Mouse (Mus musculus): Measurements from ENCODE around the gene Mta3. TPM values are rescaled to one million over a fixed set of nuclear protein-coding genes. Genes with fewer than 3 reads are reported as not detected.

Gene Mta3
- total RNA-seq, 1 experiment, result 52.8 TPM

DNA sequence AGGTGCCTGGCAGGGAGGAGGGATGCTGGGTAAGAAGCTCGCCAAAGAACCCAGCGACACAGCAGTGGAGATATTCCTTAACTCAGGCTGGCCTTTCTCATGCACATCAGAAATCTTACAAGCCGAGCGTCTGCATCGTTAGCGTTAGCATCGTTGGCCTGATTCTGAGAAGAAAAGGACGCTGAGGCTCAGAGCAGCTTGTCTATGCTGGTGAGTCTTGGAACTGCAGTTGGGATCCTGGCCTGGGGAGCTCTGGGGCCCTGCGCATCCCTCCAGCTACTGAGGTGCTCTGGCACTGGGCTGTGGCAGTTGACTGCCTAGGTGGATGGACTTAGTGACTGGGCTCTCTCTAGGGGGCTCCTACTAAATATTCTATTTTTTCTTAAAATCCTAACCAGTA lies 133.2 kb downstream of the Mta3 start:
- in situ Hi-C loops (cut with MboI; ENCODE audit: low sequenced_read_pairs in 2 of 2, unreplicated experiment in 2 of 2), result loop anchor here in 1 of 2 experiments (25.0 kb wide), 1 partner anchor 552 kb away; no protein-coding TSS in a partner anchor
- no peak overlapping the region for H3K27ac ChIP-seq (ENCODE audit: insufficient read depth, low read depth, low read length, poor library complexity, severe bottlenecking)
- H3K36me3 ChIP-seq (ENCODE audit: control insufficient read depth, insufficient read depth, low read length, poor library complexity, severe bottlenecking), result no peaks in the 10 kb centered on the region
- no peaks in the 10 kb centered on the region for H3K9me3 ChIP-seq (ENCODE audit: control insufficient read depth, insufficient read depth, low read depth, low read length)
- H3K4me3 ChIP-seq (ENCODE audit: insufficient read depth in 1 of 2, low read depth in 1 of 2, low read length in 2 of 2, poor library complexity in 1 of 2, severe bottlenecking in 1 of 2), result no peak overlapping the region
- TF ChIP-seq ZNF384 (IDR thresholded peaks at IDR 0.05; ENCODE audit: low read depth, low read length), result no peak
- TF ChIP-seq HCFC1 (IDR thresholded peaks at IDR 0.05; ENCODE audit: borderline replicate concordance, insufficient read depth, low read length), result no peak
- no peak for TF ChIP-seq MAFK (IDR thresholded peaks at IDR 0.05; ENCODE audit: insufficient read depth, low read depth, low read length)
- TF ChIP-seq CHD2 (IDR thresholded peaks at IDR 0.05; ENCODE audit: low read depth, low read length), result no peak
- no peak overlapping the region for H3K9ac ChIP-seq (ENCODE audit: insufficient read depth, low read depth, low read length, poor library complexity, severe bottlenecking)
- DNase-seq (ENCODE audit: low read depth, low spot score), result no peak
- H3K4me1 ChIP-seq (ENCODE audit: control insufficient read depth in 2 of 2, insufficient read depth in 2 of 2, low read length in 2 of 2, poor library complexity in 1 of 2), result no peaks in the 10 kb centered on the region

GRCm38 (mm10) chr17:83841011-83841410 lies 135.0 kb downstream of the Mta3 start:
- H3K4me1 ChIP-seq (ENCODE audit: control insufficient read depth in 2 of 2, insufficient read depth in 2 of 2, low read length in 2 of 2, poor library complexity in 1 of 2), result peaks cover 0 to 3% of the 10 kb centered on the region in 2 experiments; a peak in 1 of 4 replicates
- no peaks in the 10 kb centered on the region for H3K9me3 ChIP-seq (ENCODE audit: control insufficient read depth, insufficient read depth, low read depth, low read length)
- no peak overlapping the region for H3K9ac ChIP-seq (ENCODE audit: insufficient read depth, low read depth, low read length, poor library complexity, severe bottlenecking)
- in situ Hi-C loops (cut with MboI; ENCODE audit: low sequenced_read_pairs in 2 of 2, unreplicated experiment in 2 of 2), result loop anchor here in 1 of 2 experiments (25.0 kb wide), 1 partner anchor 554 kb away; no protein-coding TSS in a partner anchor
- TF ChIP-seq CHD2 (IDR thresholded peaks at IDR 0.05; ENCODE audit: low read depth, low read length), result no peak
- TF ChIP-seq HCFC1 (IDR thresholded peaks at IDR 0.05; ENCODE audit: borderline replicate concordance, insufficient read depth, low read length), result no peak
- TF ChIP-seq MAFK (IDR thresholded peaks at IDR 0.05; ENCODE audit: insufficient read depth, low read depth, low read length), result no peak
- TF ChIP-seq ZNF384 (IDR thresholded peaks at IDR 0.05; ENCODE audit: low read depth, low read length), result no peak
- TF ChIP-seq ZC3H11A (IDR thresholded peaks at IDR 0.05; ENCODE audit: borderline replicate concordance, low read depth, low read length), result no peak
- no peaks in the 10 kb centered on the region for H3K36me3 ChIP-seq (ENCODE audit: control insufficient read depth, insufficient read depth, low read length, poor library complexity, severe bottlenecking)
- DNase-seq (ENCODE audit: low read depth, low spot score), result no peak
- no peak overlapping the region for H3K27ac ChIP-seq (ENCODE audit: insufficient read depth, low read depth, low read length, poor library complexity, severe bottlenecking)
- H3K4me3 ChIP-seq (ENCODE audit: insufficient read depth in 1 of 2, low read depth in 1 of 2, low read length in 2 of 2, poor library complexity in 1 of 2, severe bottlenecking in 1 of 2), result no peak overlapping the region

- Histone ChIP-seq H3K4me1 (ENCODE audit: control insufficient read depth in 2 of 2, insufficient read depth in 2 of 2, low read length in 2 of 2, poor library complexity in 1 of 2) (peaks cover 2 to 13% of the 10 kb centered on the region in 2 experiments; a peak in 3 of 4 replicates), H3K9ac (ENCODE audit: insufficient read depth, low read depth, low read length, poor library complexity, severe bottlenecking) (no peak overlapping the region), H3K9me3 (ENCODE audit: control insufficient read depth, insufficient read depth, low read depth, low read length) (no peaks in the 10 kb centered on the region), H3K27ac (ENCODE audit: insufficient read depth, low read depth, low read length, poor library complexity, severe bottlenecking) (no peak overlapping the region), H3K36me3 (ENCODE audit: control insufficient read depth, insufficient read depth, low read length, poor library complexity, severe bottlenecking) (no peaks in the 10 kb centered on the region), H3K4me3 (ENCODE audit: insufficient read depth in 1 of 2, low read depth in 1 of 2, low read length in 2 of 2, poor library complexity in 1 of 2, severe bottlenecking in 1 of 2) (no peak overlapping the region)
- in situ Hi-C loops (cut with MboI; ENCODE audit: low sequenced_read_pairs in 2 of 2, unreplicated experiment in 2 of 2), result loop anchor here in 1 of 2 experiments (25.0 kb wide), 1 partner anchor 556 kb away; no protein-coding TSS in a partner anchor
- DNase-seq (ENCODE audit: low read depth, low spot score), result no peak
- no peak for TF ChIP-seq ZC3H11A (IDR thresholded peaks at IDR 0.05; ENCODE audit: borderline replicate concordance, low read depth, low read length)
- no peak for TF ChIP-seq HCFC1 (IDR thresholded peaks at IDR 0.05; ENCODE audit: borderline replicate concordance, insufficient read depth, low read length)
- no peak for TF ChIP-seq CHD2 (IDR thresholded peaks at IDR 0.05; ENCODE audit: low read depth, low read length)
- no peak for TF ChIP-seq MAFK (IDR thresholded peaks at IDR 0.05; ENCODE audit: insufficient read depth, low read depth, low read length)
- no peak for TF ChIP-seq ZNF384 (IDR thresholded peaks at IDR 0.05; ENCODE audit: low read depth, low read length)
Observed at GRCm38 (mm10) chr17:83843780-83844179, 137.8 kb downstream of the Mta3 start.

GRCm38 (mm10) chr17:83845538-83845937 lies 139.6 kb downstream of the Mta3 start:
- Histone ChIP-seq H3K36me3 (ENCODE audit: control insufficient read depth, insufficient read depth, low read length, poor library complexity, severe bottlenecking) (no peaks in the 10 kb centered on the region), H3K9ac (ENCODE audit: insufficient read depth, low read depth, low read length, poor library complexity, severe bottlenecking) (no peak overlapping the region), H3K9me3 (ENCODE audit: control insufficient read depth, insufficient read depth, low read depth, low read length) (no peaks in the 10 kb centered on the region), H3K4me1 (ENCODE audit: control insufficient read depth in 2 of 2, insufficient read depth in 2 of 2, low read length in 2 of 2, poor library complexity in 1 of 2) (peaks cover 2 to 15% of the 10 kb centered on the region in 2 experiments; a peak in 3 of 4 replicates), H3K4me3 (ENCODE audit: insufficient read depth in 1 of 2, low read depth in 1 of 2, low read length in 2 of 2, poor library complexity in 1 of 2, severe bottlenecking in 1 of 2) (no peak overlapping the region), H3K27ac (ENCODE audit: insufficient read depth, low read depth, low read length, poor library complexity, severe bottlenecking) (no peak overlapping the region)
- TF ChIP-seq CHD2 (IDR thresholded peaks at IDR 0.05; ENCODE audit: low read depth, low read length) (no peak), MAFK (IDR thresholded peaks at IDR 0.05; ENCODE audit: insufficient read depth, low read depth, low read length) (no peak), HCFC1 (IDR thresholded peaks at IDR 0.05; ENCODE audit: borderline replicate concordance, insufficient read depth, low read length) (no peak), ZC3H11A (IDR thresholded peaks at IDR 0.05; ENCODE audit: borderline replicate concordance, low read depth, low read length) (no peak), ZNF384 (IDR thresholded peaks at IDR 0.05; ENCODE audit: low read depth, low read length) (no peak)
- DNase-seq (ENCODE audit: low read depth, low spot score), result no peak
- in situ Hi-C loops (cut with MboI; ENCODE audit: low sequenced_read_pairs in 2 of 2, unreplicated experiment in 2 of 2), result loop anchor here in 1 of 2 experiments (25.0 kb wide), 1 partner anchor 558 kb away; no protein-coding TSS in a partner anchor
